Mouse (Mus musculus): ENCODE measurements around the gene Sac3d1.

Gene Sac3d1

DNA sequence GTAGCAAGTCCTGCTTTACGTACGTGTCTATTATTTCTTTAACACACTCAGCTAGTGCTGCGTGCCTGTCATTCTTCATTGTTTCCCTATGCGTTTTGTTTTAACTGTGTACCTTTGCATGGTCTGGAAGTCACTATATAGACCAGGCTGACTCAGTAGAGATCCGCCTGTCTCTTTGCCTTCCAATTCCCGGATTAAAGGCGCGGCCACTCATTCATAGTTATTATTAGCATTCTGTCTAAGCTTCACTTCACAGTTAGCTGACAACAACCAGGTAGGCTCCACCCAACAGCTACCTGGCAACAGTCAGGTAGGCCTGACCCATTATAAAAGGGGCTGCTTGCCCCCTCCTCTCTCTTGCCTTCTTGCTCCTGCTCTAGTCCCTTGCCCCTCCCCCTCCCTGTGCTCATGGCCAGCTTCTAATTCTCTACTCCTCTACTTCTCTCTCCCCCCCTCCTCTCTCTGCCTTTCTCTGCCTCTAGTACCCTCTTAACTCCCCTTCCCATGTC lies 281 bp upstream of the Sac3d1 start:
- DNase-seq (ENCODE audit: low spot score): no peak

DNA sequence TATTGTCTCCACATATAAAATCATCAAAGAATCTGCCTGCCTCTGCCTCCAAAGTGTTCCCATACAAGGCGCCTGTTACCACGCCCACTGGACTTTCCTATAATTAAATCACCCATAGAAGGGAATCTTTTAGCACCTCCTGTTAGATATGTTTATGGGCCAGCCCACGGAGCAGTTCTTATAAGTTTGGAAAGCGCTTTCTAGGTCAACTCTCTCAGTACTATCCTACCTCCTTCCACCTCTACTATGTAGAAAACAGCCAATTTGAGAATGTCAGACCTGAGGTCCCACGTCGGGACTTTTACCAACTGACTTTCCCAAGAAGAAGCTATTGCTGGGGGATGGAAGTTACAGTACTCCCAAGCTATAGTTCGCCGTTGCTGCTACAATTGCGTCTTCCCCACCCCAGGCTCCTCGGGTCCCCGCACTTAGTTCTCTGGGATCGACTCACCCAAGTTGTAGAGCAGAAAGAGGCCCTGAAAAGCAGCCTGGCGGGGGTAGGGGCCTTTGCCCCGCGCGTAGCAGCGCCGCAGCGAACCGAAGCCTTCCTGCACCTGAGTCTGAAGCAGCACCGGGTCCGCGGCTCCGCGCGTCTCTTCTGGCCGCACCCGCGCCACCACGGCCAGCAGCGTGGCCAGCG lies 984 bp downstream of the Sac3d1 start:
- no peak for DNase-seq (ENCODE audit: low spot score)

DNA sequence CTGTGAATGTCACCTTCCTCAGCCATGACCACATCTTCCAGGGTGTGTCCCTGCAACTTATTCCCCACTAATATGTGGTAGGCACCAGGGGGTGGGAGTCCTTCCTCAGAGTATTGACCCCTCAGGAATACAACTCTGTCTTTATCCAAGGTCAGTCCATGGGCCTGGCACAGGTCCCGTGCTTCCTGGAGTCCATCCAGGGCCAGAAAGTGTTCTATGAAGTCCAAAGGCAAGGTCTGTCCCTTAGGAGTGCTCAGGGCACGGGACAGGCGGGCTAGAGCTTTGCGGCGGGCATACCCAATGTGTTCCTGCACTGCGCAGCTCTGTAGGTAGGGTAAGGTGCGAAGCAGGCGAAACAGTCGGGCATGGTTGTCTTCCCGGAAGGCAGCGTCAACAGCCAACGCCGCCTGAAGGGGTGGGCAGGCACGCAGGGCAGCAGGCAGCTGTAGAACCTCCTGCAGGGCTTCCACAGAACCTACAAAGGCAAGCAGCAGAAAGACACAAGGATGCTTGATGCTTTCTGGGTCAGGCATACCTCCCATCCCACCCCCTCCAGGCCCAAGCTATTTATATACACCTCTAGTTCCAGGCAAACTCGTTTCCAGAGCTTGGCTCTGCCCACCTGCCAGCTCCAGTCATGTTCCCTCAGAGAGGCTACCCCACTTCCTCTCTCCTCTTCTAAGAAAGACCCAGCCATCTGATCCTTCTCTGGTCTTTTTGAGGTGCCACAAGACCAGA lies 2.2 kb downstream of the Sac3d1 start:
- DNase-seq (ENCODE audit: low spot score): no peak

DNA sequence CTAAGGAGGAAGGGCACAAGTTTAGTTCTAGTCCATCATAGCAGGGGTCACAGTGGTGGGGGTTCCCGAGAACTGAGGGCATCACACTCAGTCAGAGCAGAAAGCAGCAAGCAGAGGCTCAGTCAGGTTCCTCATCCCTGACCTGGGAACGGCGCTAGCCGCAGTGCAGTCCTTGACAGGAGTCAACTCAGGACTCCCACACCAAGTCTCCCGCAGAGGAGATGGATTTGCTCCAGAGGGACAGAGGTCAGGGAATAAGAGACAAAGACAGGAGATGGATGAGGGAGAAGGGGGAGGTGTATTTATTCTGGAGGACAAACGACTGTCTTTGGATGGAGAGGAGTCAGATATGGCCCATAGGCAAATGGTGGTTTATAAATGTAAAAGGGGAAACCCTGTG lies 5.3 kb downstream of the Sac3d1 start:
- DNase-seq (ENCODE audit: low spot score): no peak

DNA sequence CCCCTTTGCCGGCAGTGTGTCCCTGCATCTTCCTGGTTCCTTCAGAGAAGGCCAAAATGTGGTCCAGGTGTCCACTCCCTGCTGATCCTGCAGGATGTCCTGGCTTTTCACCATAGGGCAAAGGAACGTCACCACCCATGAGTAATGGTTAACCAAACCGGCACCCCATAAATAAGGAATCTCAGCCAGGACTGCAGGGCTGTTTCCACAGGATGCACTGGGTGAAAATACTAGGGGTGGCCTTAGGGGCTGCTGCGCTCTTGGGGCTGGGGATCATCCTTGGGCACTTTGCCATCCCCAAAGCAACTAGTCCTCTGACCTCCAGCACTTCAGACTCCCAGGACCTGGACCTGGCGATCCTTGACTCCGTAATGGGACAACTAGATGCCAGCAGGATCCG lies 12.9 kb downstream of the Sac3d1 start, which contains the start of gene Naaladl1:
Gene Naaladl1 (plus strand): TSS at position 197 of the 400 bp plus-strand sequence.
- no peak for DNase-seq (ENCODE audit: low spot score)

DNA sequence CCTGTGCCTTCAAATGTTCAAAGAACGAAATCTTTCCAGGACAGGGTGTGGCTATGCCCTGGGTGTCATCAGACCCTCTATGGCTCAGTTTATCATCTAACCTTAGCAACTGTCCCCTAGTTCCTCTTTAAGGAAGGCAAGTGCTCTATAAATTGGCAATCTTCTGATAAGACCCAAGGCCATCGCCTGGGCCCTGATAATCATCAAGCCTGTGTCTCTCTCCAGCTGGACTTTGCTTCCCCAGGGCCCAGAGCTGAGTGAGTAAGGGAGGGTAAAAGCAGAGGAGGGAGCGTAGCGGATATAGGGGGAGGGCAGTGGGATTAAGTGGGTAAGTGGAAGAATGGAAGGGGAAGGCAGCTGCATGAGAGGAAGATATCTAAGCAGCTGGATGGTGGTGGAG lies 14.0 kb downstream of the Sac3d1 start:
- no peak for DNase-seq (ENCODE audit: low spot score)

DNA sequence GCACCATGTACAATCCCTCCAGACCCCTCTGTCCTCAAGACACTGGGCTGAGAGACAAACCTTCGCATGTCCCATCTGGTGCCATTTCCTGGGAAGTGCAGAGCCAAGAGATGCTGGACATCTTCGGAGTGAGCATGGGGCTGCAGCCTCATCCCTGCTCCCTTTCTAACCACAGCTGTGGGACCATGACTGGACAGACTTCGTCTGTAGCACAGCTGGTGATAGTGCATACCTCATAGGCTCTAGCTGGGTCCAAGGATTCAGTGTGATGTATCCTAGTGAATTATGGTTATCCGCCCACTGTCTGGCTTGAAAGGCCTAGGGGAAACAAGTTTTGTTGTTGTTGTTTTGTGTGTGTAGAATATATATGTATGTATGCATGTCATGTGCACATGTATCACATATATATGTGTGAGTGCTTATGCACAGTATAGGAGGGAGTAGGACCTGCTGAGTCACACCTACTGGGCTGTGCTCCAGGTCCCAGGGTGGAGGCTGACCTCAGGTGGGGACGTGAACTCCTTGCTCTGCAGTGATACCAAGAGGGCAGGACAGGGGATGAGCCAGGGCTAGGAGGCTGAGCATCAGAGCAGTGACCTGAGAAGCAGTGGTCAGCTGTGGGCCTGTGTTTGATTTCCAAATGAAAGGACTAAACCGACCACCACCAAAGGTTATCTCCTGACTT lies 16.1 kb downstream of the Sac3d1 start:
- DNase-seq (ENCODE audit: low spot score): no peak

DNA sequence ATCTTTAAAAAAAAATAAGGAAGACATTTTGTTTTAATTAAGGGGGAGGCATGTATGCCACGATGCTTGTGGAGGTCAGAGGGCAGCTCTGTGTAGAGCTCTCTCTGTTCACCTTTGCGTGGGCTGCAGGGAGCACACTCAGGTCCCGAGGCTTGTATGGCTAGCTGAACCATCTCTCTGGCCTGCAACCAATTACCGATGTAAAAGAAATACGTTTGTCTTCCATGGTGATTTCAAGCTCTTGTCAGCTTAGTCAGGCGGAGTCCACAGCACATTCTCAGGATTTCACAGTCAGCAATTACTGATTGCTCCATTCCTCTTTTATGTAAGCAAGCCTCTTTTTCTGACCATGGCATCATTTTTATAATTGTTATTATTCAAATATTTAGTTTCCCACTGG lies 17.3 kb downstream of the Sac3d1 start:
- DNase-seq (ENCODE audit: low spot score): no peak

DNA sequence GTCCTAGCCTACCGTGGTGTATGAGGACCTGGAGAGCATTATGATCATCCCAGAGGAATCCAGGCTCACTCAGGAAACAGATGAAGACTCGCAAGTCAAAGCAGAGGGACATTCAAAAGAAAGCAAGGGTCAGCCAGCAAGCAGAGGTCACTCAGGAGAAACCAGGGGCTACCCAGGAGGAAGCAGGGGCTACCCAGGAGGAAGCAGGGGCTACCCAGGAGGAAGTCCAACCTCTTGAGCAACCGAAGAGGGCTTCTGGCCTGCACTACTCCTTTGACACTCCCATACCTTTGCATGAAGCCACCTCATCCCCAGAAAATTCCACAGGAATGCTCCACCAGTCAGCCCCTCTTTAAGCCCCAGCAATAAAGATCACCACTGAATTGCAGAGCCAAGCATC lies 20.6 kb downstream of the Sac3d1 start:
- DNase-seq (ENCODE audit: low spot score): no peak

DNA sequence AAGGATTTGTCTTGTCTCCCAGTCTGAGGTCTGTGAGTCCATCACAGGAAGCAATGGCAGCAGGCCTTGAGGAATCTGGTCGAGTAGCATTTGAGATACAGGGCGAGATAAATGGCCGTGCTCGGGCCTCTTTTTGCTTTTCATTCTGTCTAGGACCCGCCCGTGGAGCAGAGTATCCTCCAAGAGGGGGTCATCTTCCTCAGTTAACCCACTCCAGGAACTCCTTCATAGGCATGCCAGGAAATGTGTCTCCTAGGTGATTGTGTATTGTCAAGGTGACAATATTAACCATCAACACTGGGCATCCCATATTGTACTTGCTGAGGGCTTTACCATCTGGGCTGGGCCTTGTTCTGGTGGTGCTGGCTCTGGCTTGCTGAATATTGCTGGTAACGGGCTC lies 24.3 kb downstream of the Sac3d1 start, which contains the start of gene AC131692.1:
Gene AC131692.1 (plus strand): TSS at position 301 of the 400 bp plus-strand sequence.
- DNase-seq (ENCODE audit: low spot score): no peak

DNA sequence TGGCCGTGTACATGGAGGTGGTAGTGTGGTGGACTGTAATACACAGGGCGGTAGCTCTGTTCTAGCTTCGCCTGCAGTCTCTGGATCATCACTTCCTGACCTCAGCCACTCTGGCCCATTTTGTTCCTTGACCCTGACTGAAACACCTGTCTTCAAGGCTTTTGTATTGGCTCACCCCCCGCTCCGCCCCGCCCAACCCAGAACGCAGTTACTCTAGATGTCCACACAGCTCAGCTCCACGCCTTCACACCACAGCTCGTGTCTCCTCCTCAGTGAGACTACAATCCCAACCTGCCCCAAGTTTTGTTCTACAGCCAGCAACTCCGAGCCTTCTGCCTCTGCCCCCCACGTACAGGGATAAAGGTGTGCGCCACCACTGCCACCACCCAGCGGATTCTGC lies 29.6 kb downstream of the Sac3d1 start:
- no peak for DNase-seq (ENCODE audit: low spot score)

DNA sequence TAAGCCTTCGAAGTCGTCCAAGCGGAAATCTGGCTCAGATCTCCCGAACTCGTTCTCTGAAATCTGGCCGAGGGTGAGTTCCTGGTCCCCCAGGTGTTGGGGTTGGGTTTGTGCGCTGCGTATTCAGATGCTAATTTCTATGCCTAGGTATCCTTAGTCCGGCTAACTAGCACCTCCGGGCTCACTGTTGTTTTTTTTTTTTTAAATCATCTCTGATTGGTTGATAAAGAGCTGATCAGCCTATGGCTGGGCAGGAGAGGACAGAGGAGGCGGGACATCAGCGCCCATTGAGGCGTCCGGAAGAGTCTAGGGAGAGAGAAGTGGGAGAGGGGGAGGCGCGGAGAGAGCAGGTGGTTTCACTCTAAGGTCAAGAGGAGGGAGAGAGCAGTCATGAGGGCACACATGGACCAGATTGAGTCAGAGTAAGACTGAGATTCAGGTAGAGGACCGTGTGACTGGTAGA lies 33.0 kb downstream of the Sac3d1 start:
- DNase-seq (ENCODE audit: low spot score): no peak

DNA sequence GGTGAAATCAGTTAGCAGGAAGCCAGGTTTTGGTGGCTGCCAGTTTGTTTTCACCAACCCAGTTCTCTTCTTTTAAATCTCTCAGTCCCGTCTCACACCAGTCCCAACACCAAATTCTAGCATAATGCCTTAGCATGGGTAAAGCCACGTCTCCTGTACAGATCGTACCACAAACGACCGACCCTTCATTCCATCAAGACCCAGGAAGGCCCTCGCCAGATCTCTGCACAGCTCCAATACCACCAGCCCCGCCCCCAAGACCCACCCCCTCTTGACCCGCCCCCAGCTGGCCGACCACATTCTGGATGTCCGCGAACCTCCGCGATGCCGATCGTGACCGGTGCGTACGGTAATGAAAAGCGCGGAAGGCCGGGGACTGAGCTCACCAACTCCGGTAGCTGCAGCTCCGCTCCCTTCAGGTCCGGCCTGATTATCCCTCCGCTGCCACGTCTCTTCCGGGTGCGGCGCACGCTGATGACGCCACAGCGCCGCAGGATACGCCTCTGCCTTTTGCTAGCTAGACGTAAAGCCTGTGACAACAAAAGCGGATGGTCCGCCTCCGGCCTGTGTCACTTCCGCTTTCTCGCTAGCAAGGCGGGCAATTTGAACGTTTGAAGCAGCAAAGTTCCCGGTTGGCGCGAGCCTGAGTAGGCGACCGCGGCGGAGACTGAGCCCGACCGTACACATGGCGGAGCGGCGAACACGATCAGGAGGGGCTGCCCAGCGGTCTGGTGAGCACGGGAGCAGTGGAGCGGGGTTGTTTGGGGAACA lies 33.8 kb downstream of the Sac3d1 start, which contains the start of the genes Zfpl1 and Cdca5:
Gene Zfpl1 (minus strand): TSS at position 479 of the 771 bp plus-strand sequence.
Gene Cdca5 (plus strand): TSS at position 506 of the 771 bp plus-strand sequence.
- peak; percentile 83 for DNase-seq (ENCODE audit: low spot score)

DNA sequence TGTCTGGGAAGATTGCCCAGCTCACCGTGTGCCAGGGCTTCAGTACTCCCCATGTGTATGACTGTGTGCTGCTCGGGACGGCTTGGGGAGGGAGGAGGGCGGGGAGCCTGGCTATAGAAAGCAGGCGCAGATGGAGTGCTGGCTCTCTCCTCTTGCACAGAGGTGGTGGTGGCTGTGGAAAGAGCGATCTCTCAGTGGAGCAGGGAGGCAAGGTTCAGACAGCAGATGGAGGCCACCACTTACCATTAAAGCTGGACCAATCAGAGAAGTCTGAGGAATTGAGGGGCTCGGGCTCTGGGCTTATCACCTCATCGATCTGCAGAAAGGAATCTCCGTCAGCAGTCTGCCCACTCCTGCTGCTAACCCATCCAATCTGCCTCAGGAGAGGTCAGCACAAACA lies 36.3 kb downstream of the Sac3d1 start, which contains the start of gene Gm28374:
Gene Gm28374 (minus strand): TSS at position 101 of the 400 bp plus-strand sequence.
- no peak for DNase-seq (ENCODE audit: low spot score)

DNA sequence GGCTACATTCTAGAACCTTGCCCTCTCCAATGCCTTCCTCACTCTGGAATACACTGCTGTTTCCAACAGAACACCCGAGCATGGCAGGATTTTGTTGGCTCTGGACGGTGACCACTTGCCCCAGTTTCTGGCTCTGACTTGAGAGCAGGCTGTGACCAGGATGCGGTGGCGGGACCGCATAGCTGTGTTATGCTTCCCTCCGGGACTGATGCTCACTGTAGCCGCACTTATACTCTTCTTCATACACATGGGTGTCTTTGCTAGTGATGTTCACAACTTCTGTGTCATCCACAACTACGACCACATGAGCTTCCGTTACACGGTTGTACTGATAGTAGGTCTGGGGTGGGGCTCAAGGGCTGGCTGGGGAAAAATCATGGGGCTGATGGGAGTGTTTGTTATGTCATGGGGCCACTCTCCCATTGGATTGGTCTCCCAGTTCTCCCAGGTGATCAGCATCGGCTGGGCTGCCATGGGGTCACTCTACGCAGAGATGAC lies 38.4 kb downstream of the Sac3d1 start, which contains the start of gene Tmem262:
Gene Tmem262 (plus strand): TSS at position 51 of the 498 bp plus-strand sequence.
- no peak for DNase-seq (ENCODE audit: low spot score)

DNA sequence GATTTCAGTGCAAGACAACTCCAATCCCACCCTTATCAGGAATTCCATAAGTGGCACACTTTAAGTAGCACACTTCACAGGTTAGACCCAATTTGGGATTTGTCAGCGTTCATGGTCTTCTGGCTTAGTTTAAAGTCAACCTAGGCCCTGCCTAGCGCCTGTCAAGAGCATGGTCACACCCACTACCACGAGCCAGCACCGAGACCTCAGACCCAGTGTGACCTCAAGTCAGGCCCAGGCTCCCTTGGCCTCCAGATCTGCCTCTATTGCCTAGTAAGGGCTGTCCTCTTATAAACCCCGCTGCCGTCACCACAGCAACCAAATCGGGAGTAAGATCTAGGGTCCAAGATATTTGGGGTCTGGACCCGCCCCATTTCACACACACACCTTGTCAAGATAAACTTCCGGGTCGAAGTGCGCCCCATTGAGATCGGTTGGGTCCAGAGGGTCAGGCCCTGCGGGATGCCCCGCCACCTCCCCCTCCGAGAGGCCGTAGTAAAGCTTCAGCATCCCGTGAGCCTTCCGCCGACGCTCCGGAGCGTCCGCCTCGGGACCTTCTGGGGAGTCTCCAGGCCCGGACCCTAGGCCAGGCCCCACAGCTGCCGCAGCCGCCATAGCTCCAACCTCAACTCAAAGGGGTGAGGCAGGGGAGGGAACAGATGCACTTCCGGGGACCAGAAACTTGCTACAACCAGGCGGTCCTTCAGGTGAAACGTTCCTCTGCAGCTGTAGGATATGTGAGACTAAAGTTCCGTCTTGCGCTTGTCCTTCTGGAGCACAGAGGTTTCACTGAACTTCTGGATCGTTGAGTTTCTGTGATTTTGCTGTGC lies 41.7 kb downstream of the Sac3d1 start, which contains the start of gene Vps51:
Gene Vps51 (minus strand): TSS at position 668 of the 830 bp plus-strand sequence.
- DNase-seq (ENCODE audit: low spot score): peak; percentile 38

DNA sequence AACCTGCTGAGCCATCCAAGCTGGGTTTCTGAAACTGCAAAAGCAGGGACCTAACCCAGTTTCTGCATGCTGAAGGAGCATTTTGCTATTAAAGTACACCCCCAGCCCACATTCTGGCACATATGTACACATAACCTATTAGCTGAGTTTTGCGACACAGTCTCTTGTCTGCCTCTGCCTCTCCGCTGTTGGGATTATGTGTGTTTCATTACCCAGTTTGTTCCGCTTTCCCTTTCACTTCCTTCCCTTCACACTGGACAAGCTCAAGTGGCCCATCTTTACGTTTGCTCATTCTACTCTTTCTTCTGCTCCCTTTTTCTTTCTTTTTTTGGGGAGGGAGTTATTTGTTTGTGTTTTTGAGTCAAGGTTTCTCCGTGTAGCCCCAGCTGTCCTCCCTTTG lies 44.6 kb downstream of the Sac3d1 start:
- no peak for DNase-seq (ENCODE audit: low spot score)

DNA sequence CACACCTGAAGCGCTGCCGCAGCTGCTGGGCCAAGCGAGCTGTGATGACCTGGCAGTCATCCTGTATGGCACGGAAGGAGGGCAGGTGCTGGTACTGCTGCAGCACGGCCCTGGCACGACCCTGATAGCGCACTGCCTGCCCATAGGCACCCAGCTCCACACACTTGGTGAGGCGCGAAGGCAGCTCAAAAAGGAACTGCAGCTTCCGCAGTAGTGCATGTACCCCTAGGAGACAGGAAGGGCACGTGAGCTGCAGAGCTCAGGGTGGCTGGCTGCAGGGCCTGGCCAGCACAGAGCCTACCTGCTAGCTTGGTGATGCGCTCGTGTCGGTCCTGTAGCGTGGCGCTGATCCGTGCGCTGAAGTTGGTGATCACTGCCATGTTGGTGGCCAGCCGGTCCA lies 47.2 kb downstream of the Sac3d1 start:
- DNase-seq (ENCODE audit: low spot score): no peak

DNA sequence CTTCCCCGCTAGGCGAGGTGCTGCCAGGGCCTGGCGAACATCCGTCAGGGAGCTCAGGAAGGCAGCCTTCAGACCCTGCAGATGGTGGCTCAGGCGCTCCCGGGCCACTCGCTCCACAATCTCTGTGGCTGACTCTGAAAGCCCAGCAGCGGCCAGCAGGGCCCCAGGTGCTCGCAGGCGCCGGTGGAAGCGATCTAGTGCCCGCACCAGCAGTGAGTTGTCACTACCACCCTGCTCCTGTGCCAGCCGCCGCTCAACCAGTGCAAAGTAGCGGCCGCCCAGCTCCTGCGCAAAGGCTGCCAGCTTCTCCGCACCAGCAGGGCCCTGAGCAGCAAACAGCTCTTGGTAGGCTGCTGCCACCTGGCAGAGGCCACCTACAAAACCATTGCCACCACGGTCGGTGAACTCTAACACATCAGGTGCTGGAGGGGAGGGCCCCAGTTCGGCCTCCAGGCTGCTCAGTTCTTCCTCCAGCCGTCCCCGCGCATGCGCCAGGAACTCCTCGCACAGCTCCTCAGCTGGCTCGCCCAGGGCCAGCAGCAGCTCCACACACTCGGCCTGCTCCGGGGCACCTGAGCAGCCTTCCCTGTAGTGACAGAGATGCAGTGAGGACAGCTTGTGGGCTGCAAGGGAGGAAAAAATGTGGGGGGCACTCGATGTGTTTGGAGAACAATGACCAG lies 47.7 kb downstream of the Sac3d1 start:
- DNase-seq (ENCODE audit: low spot score): no peak

DNA sequence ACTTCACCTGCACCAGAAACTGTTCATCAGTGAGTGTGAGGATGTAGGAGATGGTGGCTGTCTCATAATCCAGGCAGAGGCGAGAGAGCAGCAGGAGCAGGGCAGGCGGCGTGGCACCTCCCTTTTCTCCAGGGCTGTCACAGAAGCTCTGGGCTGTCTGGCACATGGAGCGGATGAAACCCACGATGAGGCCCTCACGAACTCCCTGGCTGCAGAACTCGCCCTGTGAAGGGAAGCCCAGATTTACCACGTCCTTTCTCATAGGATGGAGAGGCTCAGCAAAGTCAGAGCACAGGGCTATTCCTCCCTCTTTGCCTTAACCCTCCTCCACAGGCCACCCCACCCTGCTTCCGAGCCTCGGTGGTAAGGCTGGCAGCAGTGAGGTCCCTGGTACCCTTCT lies 48.6 kb downstream of the Sac3d1 start:
- no peak for DNase-seq (ENCODE audit: low spot score)

Measured in urinary bladder, postnatal 10 days (tissue).